ENCODE assay signal across 25 mouse cellular contexts in the genomic region with DNA sequence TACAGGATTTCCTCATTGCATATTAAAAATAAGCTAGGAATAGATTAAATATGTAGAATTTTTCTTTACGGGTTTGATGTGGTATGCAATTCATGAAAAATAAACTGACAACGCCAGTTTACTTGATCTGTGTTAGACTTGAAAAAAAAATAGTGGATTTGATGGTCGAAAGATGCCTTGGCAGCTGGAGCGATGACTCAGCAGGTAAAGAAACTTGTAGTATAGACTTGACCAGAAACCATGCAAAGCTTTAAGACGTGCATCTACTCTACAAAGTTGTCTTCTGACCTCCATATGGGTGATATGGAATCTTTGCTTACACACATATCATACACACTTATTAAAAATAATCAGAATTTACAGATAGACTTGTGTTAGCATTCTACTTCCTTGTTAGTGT.
A peak's percentile ranks its signal among the peaks of the same experiment; 100 is the strongest.
DNase-seq lines count a peak whose midpoint lies in the region; ATAC-seq and TF ChIP-seq lines count a peak whose summit lies in the region.
"Had no signal": no experiment of that assay in that cellular context is flagged by ENCODE, and none has a peak within 500 bp of the region (broad histone marks: within the 10 kb centered on the region; RNA-seq: fewer than 3 reads in every experiment).

No protein-coding gene starts in this region.

- 96% methylated on average over 5 of the region's 5 CpGs for WGBS in midbrain, embryonic 11.5 days
- 96% methylated on average over 5 of the region's 5 CpGs for WGBS in midbrain, embryonic 14.5 days
- WGBS in lung, adult 2 months: 88% methylated on average over 5 of the region's 5 CpGs
- 85% methylated on average over 5 of the region's 5 CpGs for WGBS in kidney, adult 2 months

- H3K9me3 ChIP-seq in midbrain, embryonic 11.5 days (ENCODE audit: control insufficient read depth, low read length): no peaks in the 10 kb centered on the region
- no peaks in the 10 kb centered on the region for H3K9me3 ChIP-seq in midbrain, embryonic 14.5 days (ENCODE audit: control insufficient read depth, low read length)
- H3K9me3 ChIP-seq in CH12.LX (replicated peaks; ENCODE audit: low read length): no peaks in the 10 kb centered on the region
- no peaks in the 10 kb centered on the region for H3K9me3 ChIP-seq in MEL (replicated peaks; ENCODE audit: insufficient read depth, low read length)
- H3K9me3 ChIP-seq: embryonic facial prominence, embryonic 10.5 days; embryonic facial prominence, embryonic 12.5 days; forebrain, embryonic 13.5 days; forebrain, embryonic 15.5 days; G1E had no signal

- TF ChIP-seq POLR2A in CH12.LX (IDR thresholded peaks at IDR 0.05; ENCODE audit: low read depth, low read length): no peak
- TF ChIP-seq POLR2A in MEL (IDR thresholded peaks at IDR 0.05; ENCODE audit: control insufficient read depth in 1 of 2, insufficient read depth in 1 of 2, low read depth in 1 of 2, low read length in 2 of 2, poor library complexity in 1 of 2): 0 out of 4 replicates have a peak, but pooled peaks of 1 of the 2 experiments have one; percentile 4
- TF ChIP-seq POLR2A in lung, adult 2 months (IDR thresholded peaks at IDR 0.05; ENCODE audit: borderline replicate concordance, extremely low read depth, low read depth, low read length): no peak
- no peak for TF ChIP-seq POLR2A in kidney, adult 2 months (IDR thresholded peaks at IDR 0.05; ENCODE audit: low read depth, low read length)

- peaks cover 5% of the 10 kb centered on the region; the same call in 1 of the 2 replicates for H3K36me3 ChIP-seq in midbrain, embryonic 11.5 days (ENCODE audit: control insufficient read depth, insufficient read depth, low read length)
- H3K36me3 ChIP-seq in midbrain, embryonic 14.5 days (ENCODE audit: control insufficient read depth, insufficient read depth, low read length): peaks cover 33% of the 10 kb centered on the region
- H3K36me3 ChIP-seq in CH12.LX (replicated peaks in 1 of 2; ENCODE audit: control insufficient read depth in 1 of 2, insufficient read depth in 1 of 2, low read length in 1 of 2) (peaks cover 30 to 59% of the 10 kb centered on the region in 2 experiments), MEL (ENCODE audit: control insufficient read depth in 1 of 2, insufficient read depth in 2 of 2, low read length in 2 of 2) (peaks cover 2 to 62% of the 10 kb centered on the region in 2 experiments; a peak in 3 of 4 replicates)
- peaks cover 9% of the 10 kb centered on the region for H3K36me3 ChIP-seq in kidney, adult 2 months (ENCODE audit: control insufficient read depth, insufficient read depth, low read length)

- ATAC-seq in midbrain, embryonic 11.5 days (ENCODE audit: low FRiP score): no peak
- no peak for ATAC-seq in midbrain, embryonic 14.5 days (ENCODE audit: low FRiP score, low TSS enrichment)
- no peak for ATAC-seq in activated CD4-positive, CD25-positive, alpha-beta regulatory T cell, adult 4 months
- ATAC-seq: CD4-positive, CD25-positive, alpha-beta regulatory T cell, adult 4 months; forebrain, embryonic 13.5 days; forebrain, embryonic 15.5 days; forebrain, postnatal 0 days; Patski had no signal

- H3K27ac ChIP-seq in midbrain, embryonic 11.5 days (ENCODE audit: low read depth, low read length): no peak overlapping the region
- no peak overlapping the region for H3K27ac ChIP-seq in midbrain, embryonic 14.5 days (replicated peaks; ENCODE audit: low read depth, low read length)
- H3K27ac ChIP-seq in CH12.LX (ENCODE audit: insufficient read depth, low read depth) (no peak overlapping the region), MEL (ENCODE audit: control insufficient read depth, low read depth, low read length) (no peak overlapping the region)
- no peak overlapping the region for H3K27ac ChIP-seq in kidney, adult 2 months (ENCODE audit: insufficient read depth, low read depth, low read length)
- H3K27ac ChIP-seq: embryonic facial prominence, embryonic 10.5 days; embryonic facial prominence, embryonic 12.5 days; forebrain, embryonic 13.5 days; forebrain, embryonic 15.5 days had no signal

- TF ChIP-seq CTCF in CH12.LX (conservative IDR thresholded peaks at IDR 0.05 in 1 of 2, IDR thresholded peaks at IDR 0.05 in 1 of 2; ENCODE audit: low read depth in 2 of 2, low read length in 2 of 2): no peak
- no peak for TF ChIP-seq CTCF in MEL (IDR thresholded peaks at IDR 0.05 in 2 of 3, conservative IDR thresholded peaks at IDR 0.05 in 1 of 3; ENCODE audit: control insufficient read depth in 1 of 3, insufficient read depth in 1 of 3, low read depth in 2 of 3, low read length in 3 of 3, poor library complexity in 1 of 3, severe bottlenecking in 1 of 3)
- TF ChIP-seq CTCF in lung, adult 2 months (IDR thresholded peaks at IDR 0.05; ENCODE audit: insufficient read depth, low read length): no peak
- TF ChIP-seq CTCF in kidney, adult 2 months (conservative IDR thresholded peaks at IDR 0.05; ENCODE audit: insufficient read depth, insufficient read length, low read depth, low read length): no peak

- no peaks in the 10 kb centered on the region for H3K27me3 ChIP-seq in midbrain, embryonic 11.5 days (ENCODE audit: control insufficient read depth, insufficient read depth, low read length)
- no peaks in the 10 kb centered on the region for H3K27me3 ChIP-seq in midbrain, embryonic 14.5 days (ENCODE audit: control insufficient read depth, insufficient read depth, low read length)
- H3K27me3 ChIP-seq in CH12.LX (replicated peaks): no peaks in the 10 kb centered on the region
- no peaks in the 10 kb centered on the region for H3K27me3 ChIP-seq in MEL (ENCODE audit: control insufficient read depth in 1 of 2, insufficient read depth in 2 of 2, low read length in 2 of 2)
- H3K27me3 ChIP-seq in kidney, adult 2 months (replicated peaks; ENCODE audit: control insufficient read depth, insufficient read depth, low read length): no peaks in the 10 kb centered on the region
- H3K27me3 ChIP-seq: embryonic facial prominence, embryonic 12.5 days; forebrain, embryonic 13.5 days; forebrain, embryonic 15.5 days; Patski had no signal

- H3K9ac ChIP-seq in midbrain, embryonic 11.5 days (ENCODE audit: low read length): no peak overlapping the region
- no peak overlapping the region for H3K9ac ChIP-seq in midbrain, embryonic 14.5 days (replicated peaks; ENCODE audit: low read length)
- H3K9ac ChIP-seq in CH12.LX (ENCODE audit: insufficient read depth, low read depth) (no peak overlapping the region), MEL (ENCODE audit: control insufficient read depth, low read depth, low read length, poor library complexity, severe bottlenecking) (no peak overlapping the region)
- H3K9ac ChIP-seq: embryonic facial prominence, embryonic 12.5 days; forebrain, embryonic 13.5 days; forebrain, embryonic 15.5 days; forebrain, postnatal 0 days had no signal

- H3K4me2 ChIP-seq in midbrain, embryonic 11.5 days: no peak overlapping the region
- H3K4me2 ChIP-seq in midbrain, embryonic 14.5 days (ENCODE audit: low read length): no peak overlapping the region
- H3K4me2 ChIP-seq in CH12.LX (ENCODE audit: insufficient read depth, low read depth, poor library complexity, severe bottlenecking): no peak overlapping the region
- H3K4me2 ChIP-seq: embryonic facial prominence, embryonic 12.5 days; forebrain, embryonic 13.5 days; forebrain, embryonic 15.5 days had no signal

- TF ChIP-seq EP300 in CH12.LX (IDR thresholded peaks at IDR 0.05; ENCODE audit: low read length): no peak
- TF ChIP-seq EP300 in MEL (IDR thresholded peaks at IDR 0.05; ENCODE audit: low read depth in 1 of 2, low read length in 2 of 2): no peak

- TF ChIP-seq RAD21 in CH12.LX (IDR thresholded peaks at IDR 0.05; ENCODE audit: low read depth, low read length): no peak
- TF ChIP-seq RAD21 in MEL (IDR thresholded peaks at IDR 0.05; ENCODE audit: low read depth, low read length): no peak

- dilution Hi-C loops in CH12.LX (cut with MboI; ENCODE audit: extremely low pct_ligation_motif_present, extremely low pct_unique_long_range_greater_than_20kb, low sequenced_read_pairs): no loop called here

- H3K79me2 ChIP-seq in CH12.LX (replicated peaks; ENCODE audit: control insufficient read depth, extremely low read depth, insufficient read depth, poor library complexity, severe bottlenecking) (no peaks in the 10 kb centered on the region), MEL (ENCODE audit: control insufficient read depth, insufficient read depth, low read length, poor library complexity) (peaks cover 2% of the 10 kb centered on the region; the same call in 1 of the 2 replicates)

- no peaks in the 10 kb centered on the region for H3K4me1 ChIP-seq in midbrain, embryonic 11.5 days (ENCODE audit: control insufficient read depth, insufficient read depth, low read length)
- H3K4me1 ChIP-seq in midbrain, embryonic 14.5 days (ENCODE audit: control insufficient read depth, insufficient read depth, low read length): no peaks in the 10 kb centered on the region
- H3K4me1 ChIP-seq in CH12.LX (ENCODE audit: control insufficient read depth in 1 of 2, insufficient read depth in 2 of 2): no peaks in the 10 kb centered on the region
- peaks cover 0 to 3% of the 10 kb centered on the region in 2 experiments; a peak in 2 of 4 replicates for H3K4me1 ChIP-seq in MEL (ENCODE audit: control insufficient read depth in 1 of 2, insufficient read depth in 2 of 2, low read length in 2 of 2)
- H3K4me1 ChIP-seq in lung, adult 2 months (ENCODE audit: control insufficient read depth, insufficient read depth, low read length): no peaks in the 10 kb centered on the region
- H3K4me1 ChIP-seq in kidney, adult 2 months (ENCODE audit: control insufficient read depth, insufficient read depth, low read length): no peaks in the 10 kb centered on the region
- H3K4me1 ChIP-seq: embryonic facial prominence, embryonic 10.5 days; embryonic facial prominence, embryonic 12.5 days; forebrain, embryonic 13.5 days; forebrain, embryonic 15.5 days had no signal

- in situ Hi-C loops in CH12.LX (cut with MboI; ENCODE audit: low pct_ligation_motif_present, low pct_unique_long_range_greater_than_20kb, low sequenced_read_pairs): no loop called here

- no peak overlapping the region for H3K4me3 ChIP-seq in midbrain, embryonic 11.5 days (ENCODE audit: low read depth, low read length)
- no peak overlapping the region for H3K4me3 ChIP-seq in midbrain, embryonic 14.5 days (replicated peaks; ENCODE audit: low read depth, low read length)
- H3K4me3 ChIP-seq in CH12.LX (replicated peaks in 1 of 3; ENCODE audit: low read depth in 2 of 3, low read length in 2 of 3, poor library complexity in 1 of 3) (no peak overlapping the region), MEL (ENCODE audit: control insufficient read depth in 1 of 2, insufficient read depth in 1 of 2, low read depth in 2 of 2, low read length in 2 of 2) (no peak overlapping the region)
- no peak overlapping the region for H3K4me3 ChIP-seq in lung, adult 2 months (replicated peaks; ENCODE audit: extremely low read depth, low read depth, low read length)
- H3K4me3 ChIP-seq in kidney, adult 2 months (ENCODE audit: insufficient read depth, low read depth, low read length): no peak overlapping the region
- H3K4me3 ChIP-seq: embryonic facial prominence, embryonic 10.5 days; embryonic facial prominence, embryonic 12.5 days; forebrain, embryonic 13.5 days; forebrain, embryonic 15.5 days had no signal

- peak; percentile 8 for DNase-seq in midbrain, embryonic 11.5 days (ENCODE audit: low spot score, missing footprints)
- DNase-seq in midbrain, embryonic 14.5 days: no peak
- no peak for DNase-seq in CH12.LX (ENCODE audit: extremely low read depth)
- no peak for DNase-seq in MEL (ENCODE audit: low read depth, low spot score)
- DNase-seq in brain, adult 2 months (ENCODE audit: low read depth, low spot score): peak; percentile 8
- DNase-seq in lung, adult 2 months: no peak
- no peak for DNase-seq in kidney, adult 2 months
- DNase-seq: adrenal gland, adult 2 months; adrenal gland, postnatal 10 days; adrenal gland, postnatal 25 days; B cell, adult 2 months; cerebellum, adult 11-12 months; cerebellum, adult 2 months; cerebellum, adult 9-10 months; cerebellum, postnatal 10 days; cerebellum, postnatal 25 days; forebrain, postnatal 0 days had no signal

Comparison
In these comparisons a context has a peak if more than half of its experiments do, and no peak if none do; other contexts are left out.
1. DNase-seq: peak in midbrain, embryonic 11.5 days (single experiment) and brain, adult 2 months (single experiment); none in midbrain, embryonic 14.5 days (single experiment), CH12.LX (single experiment), MEL (single experiment), lung, adult 2 months (single experiment) and kidney, adult 2 months (single experiment).